Mouse (Mus musculus): ENCODE data around the gene Casc3.

GRCm38 (mm10) chr11:98850100-98851093, 45.7 kb downstream of the Casc3 start:
- TF ChIP-seq CTCF (IDR thresholded peaks at IDR 0.05; ENCODE audit: low read depth), result no peak
- no peak for TF ChIP-seq EP300 (optimal IDR thresholded peaks at IDR 0.05)
